Mouse (Mus musculus): Measurements from ENCODE around the gene Rin2.

The Rin2 gene

GRCm38 (mm10) chr2:145829231-145829630 is 154.2 kb downstream of the Rin2 start:
- no peak for DNase-seq (ENCODE audit: low spot score in 2 of 2)

- DNase-seq (ENCODE audit: low spot score in 2 of 2): no peak
Measured at GRCm38 (mm10) chr2:145830417-145830816, 155.4 kb downstream of the Rin2 start.

GRCm38 (mm10) chr2:145831949-145832835 is 157.2 kb downstream of the Rin2 start:
- no peak for DNase-seq (ENCODE audit: low spot score in 2 of 2)

- no peak for DNase-seq (ENCODE audit: low spot score in 2 of 2)
Measured at GRCm38 (mm10) chr2:145832836-145833221, 157.8 kb downstream of the Rin2 start.

- no peak for DNase-seq (ENCODE audit: low spot score in 2 of 2)
Measured at GRCm38 (mm10) chr2:145833341-145833740, 158.3 kb downstream of the Rin2 start.

- no peak for DNase-seq (ENCODE audit: low spot score in 2 of 2)
Measured at GRCm38 (mm10) chr2:145835920-145836319, 160.9 kb downstream of the Rin2 start.

- no peak for DNase-seq (ENCODE audit: low spot score in 2 of 2)
Measured at GRCm38 (mm10) chr2:145838675-145839074, 163.7 kb downstream of the Rin2 start.

- no peak for DNase-seq (ENCODE audit: low spot score in 2 of 2)
Measured at GRCm38 (mm10) chr2:145839565-145840315, 164.7 kb downstream of the Rin2 start.

- no peak for DNase-seq (ENCODE audit: low spot score in 2 of 2)
Measured at GRCm38 (mm10) chr2:145840320-145840719, 165.3 kb downstream of the Rin2 start.

GRCm38 (mm10) chr2:145840910-145841870 is 166.2 kb downstream of the Rin2 start:
- DNase-seq (ENCODE audit: low spot score in 2 of 2): no peak

GRCm38 (mm10) chr2:145843322-145843721 is 168.3 kb downstream of the Rin2 start:
- DNase-seq (ENCODE audit: low spot score in 2 of 2): no peak

GRCm38 (mm10) chr2:145846595-145846994 is 171.6 kb downstream of the Rin2 start:
- no peak for DNase-seq (ENCODE audit: low spot score in 2 of 2)

- DNase-seq (ENCODE audit: low spot score in 2 of 2): no peak
Measured at GRCm38 (mm10) chr2:145849170-145849905, 174.3 kb downstream of the Rin2 start.

- no peak for DNase-seq (ENCODE audit: low spot score in 2 of 2)
Measured at GRCm38 (mm10) chr2:145850779-145851178, 175.8 kb downstream of the Rin2 start.

GRCm38 (mm10) chr2:145855831-145856230 is 180.8 kb downstream of the Rin2 start:
- DNase-seq (ENCODE audit: low spot score in 2 of 2): no peak

- DNase-seq (ENCODE audit: low spot score in 2 of 2): no peak
Measured at GRCm38 (mm10) chr2:145857864-145858263, 182.8 kb downstream of the Rin2 start.

- no peak for DNase-seq (ENCODE audit: low spot score in 2 of 2)
Measured at GRCm38 (mm10) chr2:145859442-145859931, 184.5 kb downstream of the Rin2 start.

GRCm38 (mm10) chr2:145859932-145860801 is 185.2 kb downstream of the Rin2 start:
- DNase-seq (ENCODE audit: low spot score in 2 of 2): no peak

GRCm38 (mm10) chr2:145861193-145862123 is 186.4 kb downstream of the Rin2 start:
- DNase-seq (ENCODE audit: low spot score in 2 of 2): no peak

Measured in spleen, postnatal 14 days (tissue).